Mouse (Mus musculus) thymus, postnatal 14 days (tissue): ENCODE measurements around the gene Spag5.
A peak's percentile ranks its signal among the peaks of the same experiment; 100 is the strongest.

Experiments used
- DNase-seq: peaks from one replicate; pipeline ENCODE4 v3.0.0; 2021

The Spag5 gene

GRCm38 (mm10) chr11:78301357-78302084 lies at the start of gene Spag5:
Gene Spag5, plus strand, starts transcription at chr11:78301529.
- peak; percentile 92 for DNase-seq

DNA sequence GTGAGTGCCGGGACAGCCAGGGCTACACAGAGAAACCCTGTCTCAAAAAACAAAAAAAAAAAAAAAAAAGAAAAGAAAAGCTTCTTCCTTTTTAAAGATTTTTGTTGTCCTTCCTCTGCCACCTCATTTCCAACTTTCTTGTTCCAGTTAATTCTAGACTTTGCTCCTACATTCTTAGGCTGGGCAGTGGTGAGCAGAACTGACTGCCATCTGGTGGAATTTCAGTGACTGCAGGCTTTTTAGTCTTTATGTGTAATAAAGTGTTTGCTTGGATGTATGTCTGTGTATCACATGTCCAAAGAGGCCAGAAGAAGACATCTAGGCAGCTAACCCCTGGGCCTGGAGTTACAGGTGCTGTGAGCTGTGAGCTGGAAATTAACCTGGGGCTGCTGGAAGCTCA lies 44.7 kb upstream of the Spag5 start:
- no peak for DNase-seq

- no peak for DNase-seq
Observed at GRCm38 (mm10) chr11:78260489-78261258, 40.7 kb upstream of the Spag5 start.

- peak; percentile 97 for DNase-seq
Observed at GRCm38 (mm10) chr11:78261380-78262352, 39.7 kb upstream of the Spag5 start, which contains the start of gene 2610507B11Rik. Gene 2610507B11Rik, plus strand, starts transcription at chr11:78261752.

DNA sequence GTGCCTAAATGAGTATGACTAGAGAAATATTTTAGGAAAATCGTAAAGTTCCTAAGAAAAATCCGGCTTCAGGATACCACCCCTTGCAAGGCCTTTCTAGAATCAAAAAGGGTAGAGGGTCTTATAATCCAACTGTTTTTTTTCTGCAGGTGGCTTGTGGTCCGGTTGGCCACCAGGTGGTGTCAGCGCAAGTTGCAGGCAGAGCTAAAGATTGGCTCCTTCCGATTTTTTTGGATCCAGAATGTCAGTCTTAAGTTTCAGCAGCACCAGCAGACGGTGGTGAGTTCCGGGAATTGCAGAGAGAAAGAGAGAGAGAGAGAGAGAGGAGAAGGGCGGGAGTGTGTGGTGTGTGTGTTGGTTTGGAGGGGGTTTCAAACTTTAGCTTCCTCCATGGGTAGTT lies 38.8 kb upstream of the Spag5 start:
- DNase-seq, result peak; percentile 65

DNA sequence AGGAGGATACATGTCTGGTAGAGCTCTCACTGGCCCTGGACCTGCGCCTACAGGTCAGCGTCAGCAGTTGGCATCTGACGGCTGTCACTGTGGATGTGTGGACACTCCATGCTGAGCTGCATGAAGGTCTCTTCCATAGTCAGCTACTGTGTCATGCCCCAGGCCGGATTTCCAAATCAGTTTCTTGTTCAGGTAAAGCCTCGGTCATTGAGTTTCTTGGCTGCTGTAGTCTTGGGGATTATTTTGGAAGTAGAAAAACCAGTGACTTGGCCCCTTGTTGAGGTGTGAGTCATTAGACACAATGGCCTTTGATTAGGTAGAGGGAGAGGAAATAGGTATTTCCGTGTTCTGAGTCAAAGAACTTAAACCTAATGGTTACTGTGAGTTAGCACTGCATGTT lies 35.8 kb upstream of the Spag5 start:
- no peak for DNase-seq

- DNase-seq, result no peak
Observed at GRCm38 (mm10) chr11:78271986-78272385, 29.3 kb upstream of the Spag5 start.

GRCm38 (mm10) chr11:78275596-78275995 lies 25.7 kb upstream of the Spag5 start:
- DNase-seq, result no peak

GRCm38 (mm10) chr11:78276169-78276568 lies 25.2 kb upstream of the Spag5 start:
- peak; percentile 23 for DNase-seq

DNA sequence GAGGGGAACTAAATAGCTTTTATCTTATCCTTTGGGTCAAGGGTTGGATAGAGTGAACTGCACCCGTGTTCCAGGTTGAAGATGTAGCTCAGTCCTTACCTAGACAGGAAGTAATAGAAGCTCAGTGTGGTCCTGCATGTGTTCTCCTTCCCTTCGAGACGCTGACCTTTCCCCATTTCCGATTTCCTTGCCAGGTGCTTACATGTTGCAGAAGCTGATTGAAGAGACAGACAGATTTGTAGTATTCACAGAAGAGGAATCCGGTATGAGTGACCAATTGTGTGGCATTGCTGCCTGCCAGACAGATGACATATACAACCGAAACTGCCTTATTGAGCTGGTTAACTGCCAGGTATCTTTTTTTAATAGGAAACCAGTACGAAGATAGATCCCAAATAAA lies 22.5 kb upstream of the Spag5 start:
- no peak for DNase-seq

DNA sequence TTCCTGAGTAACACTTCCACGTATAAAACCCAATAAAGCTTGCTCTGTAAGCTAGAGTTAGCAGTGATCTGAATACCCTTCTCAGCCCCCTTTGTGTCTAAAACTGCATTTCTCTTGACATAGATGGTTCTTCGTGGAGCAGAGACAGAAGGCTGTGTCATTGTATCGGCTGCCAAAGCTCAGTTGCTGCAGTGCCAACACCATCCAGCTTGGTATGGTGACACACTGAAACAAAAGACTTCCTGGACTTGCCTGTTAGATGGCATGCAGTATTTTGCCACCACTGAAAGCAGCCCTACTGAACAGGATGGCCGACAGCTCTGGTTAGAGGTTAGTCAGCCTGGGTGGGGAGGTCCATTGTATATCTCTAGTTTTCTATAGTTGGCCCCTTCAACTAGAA lies 21.7 kb upstream of the Spag5 start:
- no peak for DNase-seq

GRCm38 (mm10) chr11:78289146-78289763 lies 12.1 kb upstream of the Spag5 start:
- no peak for DNase-seq

DNA sequence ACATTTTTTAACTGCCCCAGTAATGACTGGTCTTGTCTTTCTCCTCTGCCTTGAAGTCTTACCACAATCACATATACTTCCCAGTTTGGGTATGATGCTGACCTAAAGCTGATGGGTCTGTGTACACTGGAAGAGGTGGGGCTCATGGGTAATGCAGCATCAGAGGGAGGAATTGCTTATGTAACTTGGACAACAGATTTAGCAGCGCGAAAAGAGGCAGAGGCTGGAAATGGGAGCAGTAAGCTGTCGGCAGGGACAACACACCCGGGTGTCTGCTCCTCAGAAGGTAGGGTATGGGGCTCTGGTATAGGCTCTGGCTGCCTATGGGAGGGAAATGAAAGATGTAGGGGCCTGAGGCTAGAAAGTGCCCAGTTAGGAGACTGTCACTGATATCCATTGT lies 10.7 kb upstream of the Spag5 start, which contains the start of gene BC030499:
TSS of gene BC030499 (plus strand) at position 188 of the 400 bp plus-strand sequence.
- no peak for DNase-seq

- DNase-seq, result no peak
Observed at GRCm38 (mm10) chr11:78294585-78294984, 6.7 kb upstream of the Spag5 start.

GRCm38 (mm10) chr11:78300917-78301316 lies 412 bp upstream of the Spag5 start:
- no peak for DNase-seq

- no peak for DNase-seq
Observed at GRCm38 (mm10) chr11:78305272-78305671, 3.9 kb downstream of the Spag5 start.

- DNase-seq, result no peak
Observed at GRCm38 (mm10) chr11:78310861-78311511, 9.7 kb downstream of the Spag5 start.

GRCm38 (mm10) chr11:78313662-78314061 lies 12.3 kb downstream of the Spag5 start:
- no peak for DNase-seq

GRCm38 (mm10) chr11:78318411-78318810 lies 17.1 kb downstream of the Spag5 start:
- DNase-seq, result no peak

- DNase-seq, result no peak
Observed at GRCm38 (mm10) chr11:78322076-78322831, 20.9 kb downstream of the Spag5 start.

GRCm38 (mm10) chr11:78322860-78323259 lies 21.5 kb downstream of the Spag5 start, which contains the start of gene Aldoc:
Gene Aldoc, plus strand, starts transcription at chr11:78322968.
- peak; percentile 76 for DNase-seq
